Mouse (Mus musculus) neural tube, embryonic 10.5 days (tissue): ENCODE data around the gene Dscaml1.

Experiments used
- DNase-seq: peaks from one replicate; pipeline ENCODE4 v3.0.0-alpha.2; 2017; ENCODE audit warnings: low spot score; ENCODE audit errors: extremely low spot score

Gene Dscaml1

GRCm38 (mm10) chr9:45677952-45678663 lies 251.7 kb downstream of the Dscaml1 start:
- no peak for DNase-seq

GRCm38 (mm10) chr9:45678664-45679026 lies 252.2 kb downstream of the Dscaml1 start:
- no peak for DNase-seq

GRCm38 (mm10) chr9:45682461-45682998 lies 256.1 kb downstream of the Dscaml1 start:
- DNase-seq: no peak

GRCm38 (mm10) chr9:45693424-45694237 lies 267.2 kb downstream of the Dscaml1 start:
- DNase-seq: no peak

GRCm38 (mm10) chr9:45694256-45694655 lies 267.8 kb downstream of the Dscaml1 start:
- no peak for DNase-seq

- DNase-seq: no peak
Observed at GRCm38 (mm10) chr9:45699171-45699570, 272.7 kb downstream of the Dscaml1 start.

- DNase-seq: no peak
Observed at GRCm38 (mm10) chr9:45703236-45703635, 276.8 kb downstream of the Dscaml1 start.

GRCm38 (mm10) chr9:45704441-45704840 lies 278.0 kb downstream of the Dscaml1 start:
- DNase-seq: no peak

GRCm38 (mm10) chr9:45710300-45710699 lies 283.9 kb downstream of the Dscaml1 start:
- DNase-seq: no peak

- no peak for DNase-seq
Observed at GRCm38 (mm10) chr9:45715387-45715786, 289.0 kb downstream of the Dscaml1 start.

- no peak for DNase-seq
Observed at GRCm38 (mm10) chr9:45719997-45720396, 293.6 kb downstream of the Dscaml1 start.

GRCm38 (mm10) chr9:45731851-45732250 lies 305.4 kb downstream of the Dscaml1 start:
- DNase-seq: no peak

- no peak for DNase-seq
Observed at GRCm38 (mm10) chr9:45733246-45733645, 306.8 kb downstream of the Dscaml1 start.

- no peak for DNase-seq
Observed at GRCm38 (mm10) chr9:45739001-45739701, 312.7 kb downstream of the Dscaml1 start.

- DNase-seq: no peak
Observed at GRCm38 (mm10) chr9:45739702-45740583, 313.5 kb downstream of the Dscaml1 start.

- no peak for DNase-seq
Observed at GRCm38 (mm10) chr9:45740584-45740980, 314.2 kb downstream of the Dscaml1 start.

GRCm38 (mm10) chr9:45745451-45745850 lies 319.0 kb downstream of the Dscaml1 start:
- DNase-seq: no peak

GRCm38 (mm10) chr9:45749917-45750316 lies 323.5 kb downstream of the Dscaml1 start:
- DNase-seq: no peak

GRCm38 (mm10) chr9:45754452-45755091 lies 328.1 kb downstream of the Dscaml1 start:
- DNase-seq: peak; percentile 73

GRCm38 (mm10) chr9:45766195-45766594 lies 339.8 kb downstream of the Dscaml1 start:
- DNase-seq: no peak
